Mouse (Mus musculus) hindbrain, embryonic 10.5 days (tissue): Measurements from ENCODE around the gene Rbmx. TPM values are rescaled to one million over a fixed set of nuclear protein-coding genes. Genes with fewer than 3 reads are reported as not detected.

Experiments
- DNase-seq: peaks from one replicate; pipeline ENCODE4 v3.0.0-alpha.2; 2017; ENCODE audit warnings: low spot score
- H3K27ac ChIP-seq: fragments of 300-500 bp; sonication (generic); 2 replicates; pipeline ENCODE4 v1.5.1; 2016; ENCODE audit warnings: mild to moderate bottlenecking, moderate library complexity
- H3K27me3 ChIP-seq: fragments of 300-500 bp; sonication (generic); 2 replicates; pipeline ENCODE4 v1.6.1; 2016; ENCODE audit warnings: mild to moderate bottlenecking; ENCODE audit not compliant: poor library complexity, insufficient read depth, severe bottlenecking
- H3K36me3 ChIP-seq: fragments of 300-500 bp; sonication (generic); 2 replicates; pipeline ENCODE4 v1.6.1; 2016; ENCODE audit warnings: mild to moderate bottlenecking, moderate library complexity
- H3K4me1 ChIP-seq: fragments of 300-500 bp; sonication (generic); replicated peaks from 2 replicates; pipeline ENCODE4 v1.6.1; 2016; ENCODE audit warnings: mild to moderate bottlenecking
- H3K4me3 ChIP-seq: fragments of 300-500 bp; sonication (generic); 2 replicates; pipeline ENCODE4 v1.5.1; 2016; ENCODE audit warnings: mild to moderate bottlenecking, moderate library complexity
- H3K9me3 ChIP-seq: fragments of 300-500 bp; sonication (generic); 2 replicates; pipeline ENCODE4 v1.6.1; 2016; ENCODE audit warnings: mild to moderate bottlenecking, moderate library complexity
- WGBS: fragments of 180-500 bp; shearing (Covaris S2); methylation state at CpG from one replicate; pipeline ENCODE4 v1.1.7; 2016; 5-methylcytosine and 5-hydroxymethylcytosine counted together
- polyA plus RNA-seq: library from polyadenylated mRNA; unstranded; fragments of >200 nt; fragmentation: Nextera tagmentation; extraction: Ambion mirVana; gene quantifications from 2 replicates; pipeline ENCODE4 v1.2.1, GENCODE M21; 2016

Gene Rbmx
- polyA plus RNA-seq, 1 experiment from 2014 or later = 204 TPM

- Histone ChIP-seq H3K9me3 (no peaks in the 10 kb centered on the region), H3K27me3 (no peaks in the 10 kb centered on the region), H3K4me3 (no peak overlapping the region), H3K27ac (no peak overlapping the region), H3K36me3 (no peaks in the 10 kb centered on the region), H3K4me1 (no peaks in the 10 kb centered on the region)
- 68% methylated on average over 2 of the region's 2 CpGs for WGBS
- no peak for DNase-seq
Measured at GRCm38 (mm10) chrX:57364891-57365569, 27.8 kb downstream of the Rbmx start.

GRCm38 (mm10) chrX:57359316-57359715, 33.5 kb downstream of the Rbmx start:
- no peaks in the 10 kb centered on the region for H3K36me3 ChIP-seq
- DNase-seq = no peak
- H3K9me3 ChIP-seq = no peaks in the 10 kb centered on the region
- H3K4me1 ChIP-seq = no peaks in the 10 kb centered on the region
- WGBS = 54% methylated on average over 1 of the region's 1 CpGs
- no peaks in the 10 kb centered on the region for H3K27me3 ChIP-seq
- H3K27ac ChIP-seq = no peak overlapping the region
- no peak overlapping the region for H3K4me3 ChIP-seq

- no peak overlapping the region for H3K27ac ChIP-seq
- no peak overlapping the region for H3K4me3 ChIP-seq
- no peaks in the 10 kb centered on the region for H3K4me1 ChIP-seq
- H3K36me3 ChIP-seq = no peaks in the 10 kb centered on the region
- no peak for DNase-seq
- no peaks in the 10 kb centered on the region for H3K9me3 ChIP-seq
- WGBS = 80% methylated on average over 4 of the region's 4 CpGs
- H3K27me3 ChIP-seq = no peaks in the 10 kb centered on the region
Measured at GRCm38 (mm10) chrX:57339220-57339619, 53.6 kb downstream of the Rbmx start.

GRCm38 (mm10) chrX:57338371-57339211, 54.2 kb downstream of the Rbmx start, which contains the start of gene Arhgef6:
Arhgef6 (minus strand) TSS chrX:57338729.
- Histone ChIP-seq H3K4me3 (no peak within 1 kb of the TSS), H3K27me3 (no peaks in the 10 kb centered on the region), H3K36me3 (no peaks in the 10 kb centered on the region), H3K27ac (no peak within 1 kb of the TSS), H3K9me3 (no peaks in the 10 kb centered on the region), H3K4me1 (no peaks in the 10 kb centered on the region)
- 71% methylated on average over 18 of the region's 18 CpGs for WGBS
- no peak for DNase-seq

- H3K27ac ChIP-seq = no peak overlapping the region
- H3K27me3 ChIP-seq = no peaks in the 10 kb centered on the region
- no peak for DNase-seq
- no peak overlapping the region for H3K4me3 ChIP-seq
- H3K9me3 ChIP-seq = no peaks in the 10 kb centered on the region
- no peaks in the 10 kb centered on the region for H3K36me3 ChIP-seq
- H3K4me1 ChIP-seq = no peaks in the 10 kb centered on the region
Measured at GRCm38 (mm10) chrX:57337582-57337981, 55.3 kb downstream of the Rbmx start.

- Histone ChIP-seq H3K4me3 (no peak overlapping the region), H3K36me3 (no peaks in the 10 kb centered on the region), H3K4me1 (no peaks in the 10 kb centered on the region), H3K27ac (no peak overlapping the region), H3K27me3 (no peaks in the 10 kb centered on the region), H3K9me3 (no peaks in the 10 kb centered on the region)
- WGBS = 85% methylated on average over 9 of the region's 9 CpGs
- no peak for DNase-seq
Measured at GRCm38 (mm10) chrX:57336958-57337357, 55.9 kb downstream of the Rbmx start.

GRCm38 (mm10) chrX:57335313-57335712, 57.5 kb downstream of the Rbmx start:
- Histone ChIP-seq H3K4me3 (no peak overlapping the region), H3K27ac (no peak overlapping the region), H3K27me3 (no peaks in the 10 kb centered on the region), H3K4me1 (no peaks in the 10 kb centered on the region), H3K9me3 (no peaks in the 10 kb centered on the region), H3K36me3 (no peaks in the 10 kb centered on the region)
- 90% methylated on average over 6 of the region's 6 CpGs for WGBS
- no peak for DNase-seq

Other genes starting within 250 kb of the Rbmx start
- gene Cd40lg, start 180.9 kb downstream of the Rbmx start, polyA plus RNA-seq = not detected in 2 replicates
- 4.1 and 4.2 TPM in 2 replicates for gene Arhgef6, start 54.3 kb downstream of the Rbmx start, polyA plus RNA-seq
- not detected in 2 replicates for gene Gm364, start 16.1 kb upstream of the Rbmx start, polyA plus RNA-seq
- gene Gpr101, start 110.7 kb upstream of the Rbmx start, polyA plus RNA-seq = 0.04 TPM in 1 of 2 replicates, not detected in the other